Mouse (Mus musculus) heart, embryonic 14.5 days (tissue): ENCODE data around the gene Zfp423. TPM values are rescaled to one million over a fixed set of nuclear protein-coding genes. Genes with fewer than 3 reads are reported as not detected.

Experiments used
- ATAC-seq: fragments of 200-750 bp; cut with Nextera tagmentation; 2 replicates; pipeline ENCODE4 v1.8.0; 2017; ENCODE audit warnings: low read depth, moderate TSS enrichment; ENCODE audit not compliant: insufficient number of reproducible peaks, insufficient read depth, low FRiP score
- H3K27ac ChIP-seq, 2 experiments: fragments of 200-500 bp in 1 of 2; fragments of 300-500 bp in 1 of 2; sonication (generic) in 1 of 2; replicated peaks in 1 of 2; 2 replicates each; pipeline ENCODE4 v1.5.1; 2012 to 2014; ENCODE audit warnings: low read depth in 2 of 2, low read length in 2 of 2, control low read depth in 1 of 2, mild to moderate bottlenecking in 1 of 2, mixed read lengths in 1 of 2; ENCODE audit not compliant: control insufficient read depth in 1 of 2, insufficient read depth in 1 of 2
- H3K27me3 ChIP-seq: fragments of 300-500 bp; sonication (generic); 2 replicates; pipeline ENCODE4 v1.6.1; 2014; ENCODE audit warnings: mild to moderate bottlenecking, low read length, control low read depth; ENCODE audit not compliant: control insufficient read depth, insufficient read depth
- H3K36me3 ChIP-seq: fragments of 300-500 bp; sonication (generic); 2 replicates; pipeline ENCODE4 v1.6.1; 2014; ENCODE audit warnings: mild to moderate bottlenecking, control low read depth, low read length, mixed read lengths; ENCODE audit not compliant: control insufficient read depth, insufficient read depth
- H3K4me1 ChIP-seq, 2 experiments: fragments of 200-500 bp in 1 of 2; fragments of 300-500 bp in 1 of 2; sonication (generic) in 1 of 2; 2 replicates each; pipeline ENCODE4 v1.6.1; 2012 to 2014; ENCODE audit warnings: low read length in 2 of 2, control low read depth in 1 of 2, mixed read lengths in 1 of 2; ENCODE audit not compliant: control insufficient read depth in 2 of 2, insufficient read depth in 2 of 2
- H3K4me2 ChIP-seq: fragments of 300-500 bp; sonication (generic); 2 replicates; pipeline ENCODE4 v1.6.1; 2014; ENCODE audit warnings: mild to moderate bottlenecking, low read length
- H3K4me3 ChIP-seq, 2 experiments: fragments of 200-500 bp in 1 of 2; fragments of 300-500 bp in 1 of 2; sonication (generic) in 1 of 2; 2 replicates each; pipeline ENCODE4 v1.5.1; 2012 to 2014; ENCODE audit warnings: low read length in 2 of 2, mild to moderate bottlenecking in 2 of 2, control low read depth in 1 of 2, low read depth in 1 of 2, moderate library complexity in 1 of 2; ENCODE audit not compliant: control insufficient read depth in 1 of 2, insufficient read depth in 1 of 2
- H3K9ac ChIP-seq: fragments of 300-500 bp; sonication (generic); 2 replicates; pipeline ENCODE4 v1.6.1; 2014; ENCODE audit warnings: mild to moderate bottlenecking, low read length
- H3K9me3 ChIP-seq: fragments of 300-500 bp; sonication (generic); 2 replicates; pipeline ENCODE4 v1.6.1; 2016; ENCODE audit warnings: low read length, control low read depth; ENCODE audit not compliant: control insufficient read depth
- WGBS: fragments of 180-500 bp; shearing (Covaris S2); extraction: QIAGEN DNeasy Blood & Tissue Kit; methylation state at CpG from one replicate; pipeline ENCODE4 v1.1.7; 2014; 5-methylcytosine and 5-hydroxymethylcytosine counted together
- polyA plus RNA-seq: library from polyadenylated mRNA; unstranded; fragments of >200 nt; fragmentation: Nextera tagmentation; extraction: Ambion mirVana; gene quantifications from 2 replicates; pipeline ENCODE4 v1.2.1, GENCODE M21; 2014

Gene Zfp423
- polyA plus RNA-seq, 1 experiment from 2014 or later, result 5.1 TPM

GRCm38 (mm10) chr8:87717445-87717844, 241.9 kb downstream of the Zfp423 start:
- 78% methylated on average over 5 of the region's 5 CpGs for WGBS
- H3K27me3 ChIP-seq, result no peaks in the 10 kb centered on the region
- no peak for ATAC-seq
- no peak overlapping the region for H3K27ac ChIP-seq
- no peak overlapping the region for H3K9ac ChIP-seq
- peaks cover 8 to 14% of the 10 kb centered on the region in 2 experiments; a peak in 3 of 4 replicates for H3K4me1 ChIP-seq
- H3K36me3 ChIP-seq, result no peaks in the 10 kb centered on the region
- H3K4me2 ChIP-seq, result no peak overlapping the region
- H3K4me3 ChIP-seq, result no peak overlapping the region
- H3K9me3 ChIP-seq, result no peaks in the 10 kb centered on the region

DNA sequence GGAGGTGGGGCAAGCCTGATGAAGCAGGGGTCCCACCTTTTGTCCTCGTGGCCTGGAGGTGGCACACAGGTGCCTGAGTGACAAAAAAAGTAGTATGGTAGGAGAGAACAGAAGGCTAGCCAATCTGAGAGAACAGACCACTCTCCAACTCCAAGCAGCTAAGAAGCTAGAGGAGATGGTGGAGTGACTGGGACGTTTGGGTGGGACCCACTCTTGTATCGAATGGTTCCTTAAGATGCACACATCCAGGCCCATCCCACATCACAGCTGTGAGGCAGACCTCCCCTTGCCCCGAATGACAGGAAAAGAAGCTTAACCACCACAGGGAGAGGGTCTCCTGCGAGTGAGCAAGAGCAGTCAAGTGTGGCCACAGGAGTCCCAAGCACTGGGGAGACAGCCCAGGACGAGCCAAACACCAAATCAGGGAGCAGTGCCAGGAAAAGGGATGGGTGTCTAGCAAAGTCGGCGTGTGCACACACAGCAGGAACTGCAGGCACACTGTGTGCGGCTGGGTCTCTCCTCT, 242.6 kb downstream of the Zfp423 start:
- H3K4me3 ChIP-seq, result 0 out of 4 replicates have a peak overlapping the region, but pooled peaks of 1 of the 2 experiments have one; percentile 22
- H3K36me3 ChIP-seq, result no peaks in the 10 kb centered on the region
- H3K4me1 ChIP-seq, result peaks cover 8 to 12% of the 10 kb centered on the region in 2 experiments; a peak in 3 of 4 replicates
- no peaks in the 10 kb centered on the region for H3K9me3 ChIP-seq
- H3K27ac ChIP-seq, result no peak overlapping the region
- H3K9ac ChIP-seq, result peak overlapping the region; percentile 53
- no peak for ATAC-seq
- H3K4me2 ChIP-seq, result peak overlapping the region; percentile 63
- WGBS, result 36% methylated on average over 9 of the region's 9 CpGs
- H3K27me3 ChIP-seq, result no peaks in the 10 kb centered on the region

DNA sequence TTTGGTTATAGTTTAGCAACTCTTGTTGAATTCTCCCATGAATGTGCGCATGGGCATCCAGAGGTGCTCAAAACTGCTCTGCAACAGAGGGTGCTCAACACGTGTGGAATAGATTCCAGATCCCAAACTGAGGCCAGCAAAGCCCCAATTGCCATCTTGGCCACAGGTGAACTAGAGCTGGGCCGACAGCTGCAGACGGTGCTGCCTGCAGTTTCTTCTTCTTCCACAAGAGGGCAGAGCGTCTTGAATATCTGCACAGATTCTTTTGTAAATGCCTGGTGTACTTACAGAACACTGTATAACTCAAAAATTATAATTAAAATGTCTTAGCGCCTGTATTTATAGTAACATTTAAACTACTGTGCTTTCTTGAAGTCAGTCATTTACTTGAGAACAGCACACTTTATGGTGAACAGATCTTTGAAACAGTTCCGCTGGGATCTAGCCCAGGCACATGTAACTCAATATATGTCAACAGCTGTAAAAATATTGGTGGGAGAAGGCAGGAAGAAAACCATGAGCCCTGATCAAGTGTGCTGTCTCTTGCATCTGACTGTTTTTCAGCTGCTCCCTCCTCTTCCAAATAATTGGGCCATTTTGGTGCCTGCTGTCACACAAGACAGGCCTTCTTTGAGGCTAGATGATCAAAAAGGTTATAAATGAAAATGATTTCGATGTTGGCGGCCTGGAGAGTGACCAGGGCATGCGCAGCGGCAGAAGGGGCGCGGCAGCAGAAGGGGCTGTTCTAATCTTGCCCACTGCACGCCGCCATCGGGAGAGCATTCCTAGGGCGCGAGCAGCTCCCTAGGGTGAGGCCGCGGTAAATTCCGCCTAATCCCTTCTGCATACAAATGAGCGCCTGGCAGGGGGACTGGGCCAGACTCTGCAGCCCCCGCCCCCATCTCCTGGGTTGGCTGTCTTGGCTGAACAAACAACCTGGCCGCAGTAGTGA, 243.4 kb downstream of the Zfp423 start:
- WGBS, result 9% methylated on average over 24 of the region's 24 CpGs
- Histone ChIP-seq H3K4me1 (peaks cover 8 to 12% of the 10 kb centered on the region in 2 experiments; a peak in 3 of 4 replicates), H3K36me3 (no peaks in the 10 kb centered on the region), H3K9ac (peak overlapping the region; percentile 53), H3K27ac (no peak overlapping the region), H3K4me3 (peak overlapping the region; percentile 0 to 22; a peak in 3 of 4 replicates), H3K9me3 (no peaks in the 10 kb centered on the region), H3K27me3 (no peaks in the 10 kb centered on the region), H3K4me2 (peak overlapping the region; percentile 63)
- no peak for ATAC-seq

GRCm38 (mm10) chr8:87713946-87714345, 245.4 kb downstream of the Zfp423 start:
- Histone ChIP-seq H3K27ac (no peak overlapping the region), H3K4me3 (no peak overlapping the region), H3K4me1 (peaks cover 8% of the 10 kb centered on the region in 2 experiments; a peak in 3 of 4 replicates), H3K9ac (no peak overlapping the region), H3K27me3 (no peaks in the 10 kb centered on the region), H3K4me2 (no peak overlapping the region), H3K36me3 (no peaks in the 10 kb centered on the region), H3K9me3 (no peaks in the 10 kb centered on the region)
- ATAC-seq, result no peak
- 71% methylated on average over 3 of the region's 3 CpGs for WGBS

DNA sequence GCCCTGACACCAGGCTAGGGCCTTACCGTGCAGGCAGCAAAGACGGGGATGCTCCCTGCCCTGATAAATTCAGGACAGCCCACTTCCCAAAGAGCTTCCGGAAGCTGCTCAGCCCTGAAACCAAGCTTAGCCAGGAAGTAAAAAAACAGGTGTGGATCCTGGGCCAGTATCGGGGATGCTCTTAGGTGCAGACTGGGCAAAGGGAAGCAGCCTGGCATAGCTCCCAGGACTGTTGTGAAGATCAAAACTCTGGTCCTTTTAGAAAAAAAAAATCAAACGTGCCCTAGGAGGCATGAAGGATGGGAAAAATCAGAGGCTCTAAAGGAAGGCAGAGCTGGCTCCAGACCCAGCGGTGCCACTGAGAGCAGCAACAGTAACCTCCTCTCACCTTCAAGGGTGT, 247.4 kb downstream of the Zfp423 start:
- H3K4me3 ChIP-seq, result no peak overlapping the region
- H3K4me2 ChIP-seq, result no peak overlapping the region
- no peak overlapping the region for H3K9ac ChIP-seq
- H3K9me3 ChIP-seq, result no peaks in the 10 kb centered on the region
- 66% methylated on average over 6 of the region's 6 CpGs for WGBS
- ATAC-seq, result no peak
- H3K36me3 ChIP-seq, result no peaks in the 10 kb centered on the region
- H3K4me1 ChIP-seq, result peaks cover 8% of the 10 kb centered on the region in 2 experiments; a peak in 3 of 4 replicates
- H3K27ac ChIP-seq, result no peak overlapping the region
- no peaks in the 10 kb centered on the region for H3K27me3 ChIP-seq

GRCm38 (mm10) chr8:87708127-87708637, 251.2 kb downstream of the Zfp423 start:
- ATAC-seq, result no peak
- no peaks in the 10 kb centered on the region for H3K36me3 ChIP-seq
- H3K4me1 ChIP-seq, result peaks cover 0 to 2% of the 10 kb centered on the region in 2 experiments; a peak in 1 of 4 replicates
- H3K9ac ChIP-seq, result no peak overlapping the region
- H3K9me3 ChIP-seq, result no peaks in the 10 kb centered on the region
- no peak overlapping the region for H3K4me3 ChIP-seq
- no peak overlapping the region for H3K27ac ChIP-seq
- H3K27me3 ChIP-seq, result no peaks in the 10 kb centered on the region
- H3K4me2 ChIP-seq, result no peak overlapping the region
- 20% methylated on average over 11 of the region's 11 CpGs for WGBS

DNA sequence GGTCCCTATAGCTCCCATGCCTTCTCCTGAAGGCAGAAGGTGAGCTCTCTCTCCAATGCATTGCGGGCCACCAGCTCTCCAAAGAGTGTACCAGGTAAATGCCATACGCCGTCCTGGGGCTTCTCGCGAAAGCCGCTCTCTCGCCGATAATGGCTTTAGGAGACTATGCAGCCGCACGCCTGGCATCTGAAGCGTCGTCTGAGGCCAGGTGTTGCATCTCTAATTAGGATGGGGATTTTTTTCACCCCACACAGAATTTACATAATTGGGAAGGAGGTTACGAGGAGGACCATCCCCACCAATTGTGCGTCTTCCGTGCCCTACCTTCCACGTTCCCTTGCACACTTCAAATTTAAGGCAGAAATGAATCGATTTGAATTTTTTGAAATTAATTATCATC, 252.2 kb downstream of the Zfp423 start:
- Histone ChIP-seq H3K9me3 (no peaks in the 10 kb centered on the region), H3K9ac (no peak overlapping the region), H3K4me1 (peaks cover 4 to 6% of the 10 kb centered on the region in 2 experiments; a peak in 1 of 4 replicates), H3K36me3 (no peaks in the 10 kb centered on the region), H3K27ac (no peak overlapping the region), H3K4me2 (no peak overlapping the region), H3K4me3 (no peak overlapping the region), H3K27me3 (no peaks in the 10 kb centered on the region)
- 76% methylated on average over 17 of the region's 17 CpGs for WGBS
- no peak for ATAC-seq
